Mouse (Mus musculus): Measurements from ENCODE around the gene Slc9c1. TPM values are rescaled to one million over a fixed set of nuclear protein-coding genes. Genes with fewer than 3 reads are reported as not detected.

The Slc9c1 gene
- polyA plus RNA-seq, 1 experiment: not detected

- Histone ChIP-seq H3K4me2 (ENCODE audit: low read depth) (peak overlapping the region; percentile 37), H3K4me3 (no peak overlapping the region), H3K36me3 (ENCODE audit: control insufficient read depth, insufficient read depth) (no peaks in the 10 kb centered on the region), H3ac (ENCODE audit: control insufficient read depth, insufficient read length) (no peak overlapping the region), H3K27me3 (ENCODE audit: control insufficient read depth, insufficient read depth, insufficient read length) (peaks cover 9% of the 10 kb centered on the region), H3K79me2 (ENCODE audit: control insufficient read depth, insufficient read depth) (no peaks in the 10 kb centered on the region)
- TF ChIP-seq MYOD1 (IDR thresholded peaks at IDR 0.05; ENCODE audit: control insufficient read depth in 1 of 3, insufficient read length in 2 of 3, low read depth in 2 of 3): no peak
- TF ChIP-seq POLR2A (IDR thresholded peaks at IDR 0.05; ENCODE audit: insufficient read length, low read depth): no peak
- no peak for TF ChIP-seq MAX (IDR thresholded peaks at IDR 0.05; ENCODE audit: low read depth)
- no peak for TF ChIP-seq MYOG (IDR thresholded peaks at IDR 0.05; ENCODE audit: control insufficient read depth in 1 of 3, insufficient read depth in 1 of 3, insufficient read length in 2 of 3, low read depth in 2 of 3)
- TF ChIP-seq REST (IDR thresholded peaks at IDR 0.05; ENCODE audit: insufficient read depth, insufficient read length): no peak
- TF ChIP-seq E2F4 (IDR thresholded peaks at IDR 0.05; ENCODE audit: insufficient read depth): no peak
- TF ChIP-seq TCF12 (IDR thresholded peaks at IDR 0.05; ENCODE audit: insufficient read depth, poor library complexity, severe bottlenecking): no peak
- TF ChIP-seq SRF (IDR thresholded peaks at IDR 0.05; ENCODE audit: control insufficient read depth, insufficient read length, low read depth): no peak
- TF ChIP-seq USF1 (IDR thresholded peaks at IDR 0.05; ENCODE audit: low read depth): no peak
- TF ChIP-seq CEBPB (IDR thresholded peaks at IDR 0.05; ENCODE audit: insufficient read depth, poor library complexity, severe bottlenecking): no peak
- no peak for TF ChIP-seq TCF3 (IDR thresholded peaks at IDR 0.05; ENCODE audit: insufficient read length, low read depth)
- no peak for TF ChIP-seq POLR2AphosphoS2 (IDR thresholded peaks at IDR 0.05; ENCODE audit: insufficient read length, low read depth)
Measured at GRCm38 (mm10) chr16:45608481-45608954, 73.4 kb downstream of the Slc9c1 start.

- Histone ChIP-seq H3K4me3 (no peak overlapping the region), H3ac (ENCODE audit: control insufficient read depth, insufficient read length) (no peak overlapping the region), H3K4me2 (ENCODE audit: low read depth) (no peak overlapping the region), H3K79me2 (ENCODE audit: control insufficient read depth, insufficient read depth) (no peaks in the 10 kb centered on the region), H3K27me3 (ENCODE audit: control insufficient read depth, insufficient read depth, insufficient read length) (peaks cover 14% of the 10 kb centered on the region), H3K36me3 (ENCODE audit: control insufficient read depth, insufficient read depth) (no peaks in the 10 kb centered on the region)
- no peak for TF ChIP-seq POLR2AphosphoS2 (IDR thresholded peaks at IDR 0.05; ENCODE audit: insufficient read length, low read depth)
- no peak for TF ChIP-seq MAX (IDR thresholded peaks at IDR 0.05; ENCODE audit: low read depth)
- TF ChIP-seq E2F4 (IDR thresholded peaks at IDR 0.05; ENCODE audit: insufficient read depth): no peak
- TF ChIP-seq REST (IDR thresholded peaks at IDR 0.05; ENCODE audit: insufficient read depth, insufficient read length): no peak
- no peak for TF ChIP-seq POLR2A (IDR thresholded peaks at IDR 0.05; ENCODE audit: insufficient read length, low read depth)
- no peak for TF ChIP-seq USF1 (IDR thresholded peaks at IDR 0.05; ENCODE audit: low read depth)
- TF ChIP-seq SRF (IDR thresholded peaks at IDR 0.05; ENCODE audit: control insufficient read depth, insufficient read length, low read depth): no peak
- no peak for TF ChIP-seq MYOD1 (IDR thresholded peaks at IDR 0.05; ENCODE audit: control insufficient read depth in 1 of 3, insufficient read length in 2 of 3, low read depth in 2 of 3)
- no peak for TF ChIP-seq TCF3 (IDR thresholded peaks at IDR 0.05; ENCODE audit: insufficient read length, low read depth)
- no peak for TF ChIP-seq MYOG (IDR thresholded peaks at IDR 0.05; ENCODE audit: control insufficient read depth in 1 of 3, insufficient read depth in 1 of 3, insufficient read length in 2 of 3, low read depth in 2 of 3)
- TF ChIP-seq TCF12 (IDR thresholded peaks at IDR 0.05; ENCODE audit: insufficient read depth, poor library complexity, severe bottlenecking): no peak
Measured at GRCm38 (mm10) chr16:45609300-45609699, 74.2 kb downstream of the Slc9c1 start.

- no peak within 1 kb of the TSS for H3ac ChIP-seq (ENCODE audit: control insufficient read depth, insufficient read length)
- peaks cover 14% of the 10 kb centered on the region for H3K27me3 ChIP-seq (ENCODE audit: control insufficient read depth, insufficient read depth, insufficient read length)
- H3K79me2 ChIP-seq (ENCODE audit: control insufficient read depth, insufficient read depth): no peaks in the 10 kb centered on the region
- H3K4me2 ChIP-seq (ENCODE audit: low read depth): no peak within 1 kb of the TSS
- H3K36me3 ChIP-seq (ENCODE audit: control insufficient read depth, insufficient read depth): no peaks in the 10 kb centered on the region
- H3K4me3 ChIP-seq: no peak within 1 kb of the TSS
- TF ChIP-seq CEBPB (IDR thresholded peaks at IDR 0.05; ENCODE audit: insufficient read depth, poor library complexity, severe bottlenecking): no peak
- TF ChIP-seq POLR2A (IDR thresholded peaks at IDR 0.05; ENCODE audit: insufficient read length, low read depth): no peak
- no peak for TF ChIP-seq POLR2AphosphoS2 (IDR thresholded peaks at IDR 0.05; ENCODE audit: insufficient read length, low read depth)
- TF ChIP-seq MAX (IDR thresholded peaks at IDR 0.05; ENCODE audit: low read depth): no peak
- TF ChIP-seq MYOG (IDR thresholded peaks at IDR 0.05; ENCODE audit: control insufficient read depth in 1 of 3, insufficient read depth in 1 of 3, insufficient read length in 2 of 3, low read depth in 2 of 3): no peak
- no peak for TF ChIP-seq E2F4 (IDR thresholded peaks at IDR 0.05; ENCODE audit: insufficient read depth)
- TF ChIP-seq SRF (IDR thresholded peaks at IDR 0.05; ENCODE audit: control insufficient read depth, insufficient read length, low read depth): no peak
- no peak for TF ChIP-seq USF1 (IDR thresholded peaks at IDR 0.05; ENCODE audit: low read depth)
- no peak for TF ChIP-seq MYOD1 (IDR thresholded peaks at IDR 0.05; ENCODE audit: control insufficient read depth in 1 of 3, insufficient read length in 2 of 3, low read depth in 2 of 3)
- TF ChIP-seq TCF3 (IDR thresholded peaks at IDR 0.05; ENCODE audit: insufficient read length, low read depth): no peak
- no peak for TF ChIP-seq REST (IDR thresholded peaks at IDR 0.05; ENCODE audit: insufficient read depth, insufficient read length)
- TF ChIP-seq TCF12 (IDR thresholded peaks at IDR 0.05; ENCODE audit: insufficient read depth, poor library complexity, severe bottlenecking): no peak
Measured at GRCm38 (mm10) chr16:45610267-45610666, 75.2 kb downstream of the Slc9c1 start, which contains the start of gene Gcsam. Gene Gcsam (plus strand): TSS chr16:45610380.

DNA sequence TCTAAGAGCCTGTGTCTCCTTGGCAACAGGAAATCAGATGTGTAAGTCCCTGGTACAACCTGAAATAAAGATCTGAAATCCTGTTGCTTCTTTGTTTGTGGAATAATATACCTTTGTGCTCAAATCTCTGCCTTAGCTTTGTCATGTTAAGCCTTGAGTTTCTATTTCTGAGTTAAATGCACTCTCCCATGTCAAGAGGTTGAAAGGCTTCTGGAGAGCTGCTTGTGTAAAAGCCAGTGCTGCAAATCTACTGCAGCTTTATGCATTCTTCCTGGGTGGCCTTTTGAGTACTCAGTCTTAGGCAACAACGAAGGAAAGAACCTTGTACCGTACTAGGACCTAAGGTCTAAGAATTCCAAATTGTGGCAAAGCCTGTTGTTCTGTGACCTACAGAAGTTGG, 78.1 kb downstream of the Slc9c1 start:
- no peaks in the 10 kb centered on the region for H3K36me3 ChIP-seq (ENCODE audit: control insufficient read depth, insufficient read depth)
- H3K79me2 ChIP-seq (ENCODE audit: control insufficient read depth, insufficient read depth): no peaks in the 10 kb centered on the region
- no peak overlapping the region for H3K4me3 ChIP-seq
- no peak for TF ChIP-seq TCF12 (IDR thresholded peaks at IDR 0.05; ENCODE audit: insufficient read depth, poor library complexity, severe bottlenecking)
- no peak for TF ChIP-seq MYOG (IDR thresholded peaks at IDR 0.05; ENCODE audit: control insufficient read depth in 1 of 3, insufficient read depth in 1 of 3, insufficient read length in 2 of 3, low read depth in 2 of 3)
- TF ChIP-seq SRF (IDR thresholded peaks at IDR 0.05; ENCODE audit: control insufficient read depth, insufficient read length, low read depth): no peak
- TF ChIP-seq CEBPB (IDR thresholded peaks at IDR 0.05; ENCODE audit: insufficient read depth, poor library complexity, severe bottlenecking): no peak
- no peak for TF ChIP-seq POLR2AphosphoS2 (IDR thresholded peaks at IDR 0.05; ENCODE audit: insufficient read length, low read depth)
- TF ChIP-seq USF1 (IDR thresholded peaks at IDR 0.05; ENCODE audit: low read depth): no peak
- no peak for TF ChIP-seq E2F4 (IDR thresholded peaks at IDR 0.05; ENCODE audit: insufficient read depth)
- TF ChIP-seq REST (IDR thresholded peaks at IDR 0.05; ENCODE audit: insufficient read depth, insufficient read length): no peak
- H3K4me2 ChIP-seq (ENCODE audit: low read depth): no peak overlapping the region
- peaks cover 14% of the 10 kb centered on the region for H3K27me3 ChIP-seq (ENCODE audit: control insufficient read depth, insufficient read depth, insufficient read length)
- H3ac ChIP-seq (ENCODE audit: control insufficient read depth, insufficient read length): no peak overlapping the region
